In the genomic region with DNA sequence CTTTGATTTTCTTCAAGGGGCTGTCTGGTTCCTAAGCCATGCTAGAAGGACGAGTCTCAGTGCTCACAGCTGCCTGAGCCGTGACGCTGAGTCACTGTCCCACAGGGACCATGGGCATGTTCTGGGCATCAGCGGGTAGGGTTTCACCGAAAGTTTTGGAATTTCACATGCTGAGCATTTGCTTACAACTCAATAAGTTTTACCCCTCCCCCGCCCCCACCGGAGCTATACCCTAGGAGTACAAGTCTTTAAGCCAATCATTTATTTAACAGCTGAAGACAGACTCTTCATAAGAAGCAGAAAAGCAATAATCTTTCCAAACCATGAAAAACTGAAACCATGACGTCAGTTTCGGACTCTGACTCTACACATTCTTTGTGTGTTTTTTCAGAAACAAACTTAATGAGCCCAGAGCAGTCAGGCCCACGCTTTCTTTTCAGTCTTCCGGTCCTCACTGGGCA, we compare ENCODE assay signal across 11 mouse cellular contexts. TPM values are rescaled to one million over a fixed set of nuclear protein-coding genes. Genes with fewer than 3 reads are reported as not detected.
DNase-seq lines count a peak whose midpoint lies in the region; ATAC-seq and TF ChIP-seq lines count a peak whose summit lies in the region.
"Had no signal": no experiment of that assay in that cellular context is flagged by ENCODE, and none has a peak within 500 bp of the region (broad histone marks: within the 10 kb centered on the region; RNA-seq: fewer than 3 reads in every experiment).

No protein-coding gene starts in this region.

- WGBS in heart, embryonic 15.5 days = 72% methylated on average over 11 of the region's 11 CpGs
- 89% methylated on average over 11 of the region's 11 CpGs for WGBS in heart, embryonic 10.5 days
- WGBS in midbrain, embryonic 13.5 days = 85% methylated on average over 11 of the region's 11 CpGs
- 80% methylated on average over 11 of the region's 11 CpGs for WGBS in midbrain, postnatal 0 days
- WGBS in heart, embryonic 16.5 days = 80% methylated on average over 11 of the region's 11 CpGs
- WGBS in stomach, postnatal 0 days = 72% methylated on average over 11 of the region's 11 CpGs

- peak overlapping the region; percentile 93 for H3K4me2 ChIP-seq in heart, embryonic 15.5 days
- no peak overlapping the region for H3K4me2 ChIP-seq in midbrain, embryonic 13.5 days (replicated peaks)
- H3K4me2 ChIP-seq in midbrain, postnatal 0 days (ENCODE audit: low read depth, low read length, poor library complexity, severe bottlenecking) = no peak overlapping the region
- H3K4me2 ChIP-seq in heart, embryonic 16.5 days (ENCODE audit: low read depth, low read length) = 0 out of 2 replicates have a peak overlapping the region, but pooled peaks have one; percentile 5
- H3K4me2 ChIP-seq in stomach, postnatal 0 days (replicated peaks; ENCODE audit: low read depth) = peak overlapping the region; percentile 85; the same call in 1 of the 2 replicates

- H3K27me3 ChIP-seq in heart, embryonic 15.5 days = no peaks in the 10 kb centered on the region
- H3K27me3 ChIP-seq in heart, embryonic 10.5 days (ENCODE audit: insufficient read depth, poor library complexity, severe bottlenecking) = no peaks in the 10 kb centered on the region
- no peaks in the 10 kb centered on the region for H3K27me3 ChIP-seq in midbrain, embryonic 13.5 days
- no peaks in the 10 kb centered on the region for H3K27me3 ChIP-seq in midbrain, postnatal 0 days (ENCODE audit: insufficient read depth, low read length)
- H3K27me3 ChIP-seq in heart, embryonic 16.5 days (ENCODE audit: control insufficient read depth, insufficient read depth, low read length) = no peaks in the 10 kb centered on the region
- no peaks in the 10 kb centered on the region for H3K27me3 ChIP-seq in stomach, postnatal 0 days (ENCODE audit: control insufficient read depth, insufficient read depth, low read length)

- no peak overlapping the region for H3K9ac ChIP-seq in heart, embryonic 15.5 days
- H3K9ac ChIP-seq in midbrain, embryonic 13.5 days (replicated peaks) = no peak overlapping the region
- H3K9ac ChIP-seq in midbrain, postnatal 0 days (replicated peaks; ENCODE audit: low read length, poor library complexity, severe bottlenecking) = no peak overlapping the region
- H3K9ac ChIP-seq in heart, embryonic 16.5 days (ENCODE audit: low read length) = 0 out of 2 replicates have a peak overlapping the region, but pooled peaks have one; percentile 13
- no peak overlapping the region for H3K9ac ChIP-seq in stomach, postnatal 0 days (ENCODE audit: low read length)

- peak overlapping the region; percentile 32; the same call in 1 of the 2 replicates for H3K27ac ChIP-seq in heart, embryonic 15.5 days
- no peak overlapping the region for H3K27ac ChIP-seq in heart, embryonic 10.5 days
- H3K27ac ChIP-seq in midbrain, embryonic 13.5 days = no peak overlapping the region
- H3K27ac ChIP-seq in midbrain, postnatal 0 days (ENCODE audit: low read depth, low read length) = no peak overlapping the region
- H3K27ac ChIP-seq in heart, embryonic 16.5 days (ENCODE audit: low read length) = no peak overlapping the region
- no peak overlapping the region; the same call in 1 of the 2 replicates for H3K27ac ChIP-seq in stomach, postnatal 0 days (replicated peaks)

- TF ChIP-seq CTCF in midbrain, postnatal 0 days (IDR thresholded peaks at IDR 0.05) = no peak
- no peak for TF ChIP-seq CTCF in stomach, postnatal 0 days (IDR thresholded peaks at IDR 0.05; ENCODE audit: low read depth)

- no peak for ATAC-seq in heart, embryonic 15.5 days (replicated peaks; ENCODE audit: insufficient number of reproducible peaks, insufficient read depth, low FRiP score, low read depth)
- ATAC-seq in midbrain, embryonic 13.5 days = no peak
- ATAC-seq in midbrain, postnatal 0 days (ENCODE audit: low FRiP score) = no peak
- no peak for ATAC-seq in heart, embryonic 16.5 days (replicated peaks; ENCODE audit: extremely low read depth, insufficient read depth, low FRiP score)
- ATAC-seq in stomach, postnatal 0 days (ENCODE audit: low FRiP score, low TSS enrichment) = no peak

- no peak for DNase-seq in heart, embryonic 10.5 days (ENCODE audit: low spot score)
- no peak for DNase-seq in midbrain, postnatal 0 days (ENCODE audit: low spot score)
- no peak for DNase-seq in stomach, postnatal 0 days (ENCODE audit: low spot score)
- no peak for DNase-seq in cerebellum, postnatal 25 days
- DNase-seq in spleen, postnatal 14 days (ENCODE audit: low spot score in 2 of 2) = no peak
- DNase-seq: kidney, adult 18-20 months; thymus, postnatal 25 days had no signal

- 0 out of 2 replicates have a peak overlapping the region, but pooled peaks have one; percentile 3 for H3K4me3 ChIP-seq in heart, embryonic 15.5 days
- H3K4me3 ChIP-seq in heart, embryonic 10.5 days = no peak overlapping the region
- 0 out of 2 replicates have a peak overlapping the region, but pooled peaks have one; percentile 78 for H3K4me3 ChIP-seq in midbrain, embryonic 13.5 days (replicated peaks)
- H3K4me3 ChIP-seq in midbrain, postnatal 0 days (ENCODE audit: low read depth, low read length) = no peak overlapping the region
- no peak overlapping the region for H3K4me3 ChIP-seq in heart, embryonic 16.5 days (ENCODE audit: low read length)
- H3K4me3 ChIP-seq in stomach, postnatal 0 days (ENCODE audit: low read depth, low read length) = no peak overlapping the region

- 0 out of 2 replicates have a peak, but pooled peaks cover 1% of the 10 kb centered on the region for H3K36me3 ChIP-seq in heart, embryonic 15.5 days
- H3K36me3 ChIP-seq in heart, embryonic 10.5 days = peaks cover 11% of the 10 kb centered on the region; the same call in 1 of the 2 replicates
- H3K36me3 ChIP-seq in midbrain, embryonic 13.5 days = peaks cover 12% of the 10 kb centered on the region
- H3K36me3 ChIP-seq in midbrain, postnatal 0 days (ENCODE audit: insufficient read depth, low read length) = 0 out of 2 replicates have a peak, but pooled peaks cover 7% of the 10 kb centered on the region
- H3K36me3 ChIP-seq in heart, embryonic 16.5 days (ENCODE audit: control insufficient read depth, insufficient read depth) = no peaks in the 10 kb centered on the region
- no peaks in the 10 kb centered on the region for H3K36me3 ChIP-seq in stomach, postnatal 0 days (ENCODE audit: control insufficient read depth, insufficient read depth, low read length)

- H3K4me1 ChIP-seq in heart, embryonic 15.5 days (replicated peaks) = peaks cover 20% of the 10 kb centered on the region
- H3K4me1 ChIP-seq in heart, embryonic 10.5 days = peaks cover 8% of the 10 kb centered on the region
- peaks cover 24% of the 10 kb centered on the region for H3K4me1 ChIP-seq in midbrain, embryonic 13.5 days (replicated peaks)
- peaks cover 14% of the 10 kb centered on the region for H3K4me1 ChIP-seq in midbrain, postnatal 0 days (ENCODE audit: insufficient read depth, low read length)
- peaks cover 13% of the 10 kb centered on the region; the same call in 1 of the 2 replicates for H3K4me1 ChIP-seq in heart, embryonic 16.5 days (ENCODE audit: control insufficient read depth, insufficient read depth, low read length)
- H3K4me1 ChIP-seq in stomach, postnatal 0 days (replicated peaks; ENCODE audit: control insufficient read depth, insufficient read depth) = 0 out of 2 replicates have a peak, but pooled peaks cover 2% of the 10 kb centered on the region

- H3K9me3 ChIP-seq in heart, embryonic 15.5 days (replicated peaks) = no peaks in the 10 kb centered on the region
- H3K9me3 ChIP-seq in heart, embryonic 10.5 days = no peaks in the 10 kb centered on the region
- H3K9me3 ChIP-seq in midbrain, embryonic 13.5 days = no peaks in the 10 kb centered on the region
- H3K9me3 ChIP-seq in midbrain, postnatal 0 days (ENCODE audit: low read length) = no peaks in the 10 kb centered on the region
- H3K9me3 ChIP-seq in heart, embryonic 16.5 days (replicated peaks; ENCODE audit: control insufficient read depth, low read length) = no peaks in the 10 kb centered on the region
- H3K9me3 ChIP-seq in stomach, postnatal 0 days (ENCODE audit: control insufficient read depth, low read length) = no peaks in the 10 kb centered on the region
- H3K9me3 ChIP-seq: forebrain, embryonic 10.5 days had no signal

- TF ChIP-seq EP300 in stomach, postnatal 0 days (optimal IDR thresholded peaks at IDR 0.05) = no peak

RNA-seq across cellular contexts. Expression of gene Mettl21a, which starts 1.5 kb away (rescaled TPM):
- 13.4 and 13.9 TPM in 2 replicates for polyA plus RNA-seq in heart, embryonic 15.5 days (2015; fragmentation: Nextera tagmentation; extraction: Ambion mirVana)
- 14.7 and 14.9 TPM in 2 replicates for polyA plus RNA-seq in heart, embryonic 10.5 days (2016; fragmentation: Nextera tagmentation; extraction: Ambion mirVana)
- 21.1 TPM in 2 replicates for polyA plus RNA-seq in midbrain, embryonic 13.5 days (2015; fragmentation: Nextera tagmentation; extraction: Ambion mirVana)
- 9.4 and 12.1 TPM in 2 replicates for total RNA-seq in midbrain, postnatal 0 days (2014; rRNA removed)
- 10.8 and 13.3 TPM in 2 replicates for polyA plus RNA-seq in midbrain, postnatal 0 days (2015; fragmentation: Nextera tagmentation; extraction: Ambion mirVana)
- polyA plus RNA-seq in heart, embryonic 16.5 days (2015; fragmentation: Nextera tagmentation; extraction: Ambion mirVana) = 14.4 and 14.9 TPM in 2 replicates
- polyA plus RNA-seq in stomach, postnatal 0 days (2015; fragmentation: Nextera tagmentation; extraction: Ambion mirVana) = 14.8 and 15.0 TPM in 2 replicates

Comparison
In these comparisons a context has a peak if more than half of its experiments do, and no peak if none do; other contexts are left out.
1. H3K4me3 ChIP-seq: peak in heart, embryonic 15.5 days (single experiment) and midbrain, embryonic 13.5 days (single experiment); none in heart, embryonic 10.5 days (single experiment), midbrain, postnatal 0 days (single experiment), heart, embryonic 16.5 days (single experiment) and stomach, postnatal 0 days (single experiment).
2. H3K4me2 ChIP-seq: peak in heart, embryonic 15.5 days (single experiment), heart, embryonic 16.5 days (single experiment) and stomach, postnatal 0 days (single experiment); none in midbrain, embryonic 13.5 days (single experiment) and midbrain, postnatal 0 days (single experiment).